Mouse (Mus musculus) right cerebral cortex, postnatal 25 days (tissue): ENCODE data around the gene 4931414P19Rik.

Experiments
- DNase-seq: peaks from one replicate; pipeline ENCODE4 v3.0.0; 2022

4931414P19Rik gene

DNA sequence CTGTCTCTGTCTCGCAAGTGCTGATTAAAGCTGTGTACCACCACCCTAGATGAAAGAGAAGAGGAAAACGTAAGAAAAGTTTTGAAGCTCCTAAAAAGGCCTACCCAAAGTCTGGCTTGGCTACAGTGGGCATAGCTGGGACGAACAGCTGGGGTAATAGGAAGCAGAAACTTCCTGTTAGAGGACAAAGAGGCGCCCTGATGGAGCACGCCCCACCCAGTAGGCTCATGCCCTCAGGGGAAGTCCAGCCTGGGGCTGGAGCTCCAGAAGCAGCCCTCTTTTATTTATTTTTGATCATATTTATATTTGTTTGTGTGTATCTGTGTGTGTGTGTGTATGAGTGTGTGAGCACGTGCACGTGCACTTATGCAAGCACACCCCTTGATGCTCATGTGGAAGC lies 26.2 kb downstream of the 4931414P19Rik start:
- DNase-seq: no peak

DNA sequence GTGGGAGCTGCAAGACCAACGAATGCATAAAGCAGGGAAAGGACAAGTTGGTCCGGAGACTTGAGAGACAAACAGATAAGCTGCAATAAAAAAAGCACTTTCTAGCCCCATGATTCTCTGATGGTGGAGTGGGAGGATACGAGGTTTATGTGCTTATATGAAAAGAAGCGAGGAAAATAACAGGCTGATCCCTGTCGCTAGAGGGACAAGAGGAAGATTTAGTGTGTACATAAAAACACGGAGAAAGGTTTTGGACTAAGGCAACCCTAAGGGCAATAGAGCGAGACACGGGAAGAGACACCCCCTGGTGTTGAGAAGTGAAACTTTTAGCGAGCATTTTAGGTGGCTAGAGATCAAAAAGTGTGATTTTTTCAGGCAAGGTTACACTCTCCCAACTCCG lies 27.7 kb downstream of the 4931414P19Rik start:
- DNase-seq: no peak

DNA sequence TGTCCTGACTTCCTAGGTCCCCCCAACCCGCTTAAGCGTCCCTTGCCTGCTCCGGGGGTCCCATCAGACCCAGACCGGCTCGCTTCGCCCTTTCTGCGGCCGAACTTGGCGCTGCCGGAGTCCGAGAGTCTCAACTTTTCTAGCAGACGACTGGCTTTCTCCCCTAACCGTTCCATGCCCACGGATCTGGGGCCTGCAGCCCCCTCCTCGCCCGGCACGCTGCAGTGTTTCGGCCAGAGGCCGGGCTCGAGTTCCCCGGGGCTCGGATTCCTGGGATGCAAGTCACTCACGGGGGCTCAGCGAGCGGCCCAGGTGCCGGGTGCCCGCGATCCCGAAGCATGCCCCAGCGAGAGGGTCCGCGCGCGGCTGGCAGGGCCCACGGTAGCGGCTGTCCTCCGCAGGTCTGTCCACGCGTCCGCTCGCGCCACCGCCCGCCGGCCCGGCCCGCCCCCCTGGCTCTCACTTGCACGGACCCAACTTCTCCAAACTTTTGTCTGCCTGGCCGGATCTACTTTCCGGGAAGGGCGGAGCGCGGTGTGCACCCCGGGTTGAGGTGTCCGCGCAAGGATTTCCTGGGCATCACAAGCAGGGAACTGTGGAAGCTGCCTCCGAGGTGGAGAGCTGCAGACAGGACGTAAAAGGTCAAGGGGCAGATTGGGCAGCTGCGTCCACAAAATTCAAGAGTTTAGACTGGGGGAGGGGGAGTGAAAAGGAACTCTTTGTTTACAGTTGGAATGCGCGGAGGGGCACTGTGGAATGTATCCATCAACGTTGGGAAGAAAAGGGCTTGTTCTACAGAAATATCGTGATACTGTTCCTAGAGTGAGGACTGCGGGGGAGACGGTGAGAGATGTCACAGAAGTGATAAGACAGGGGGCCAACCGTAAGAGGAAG lies 28.5 kb downstream of the 4931414P19Rik start, which contains the start of gene Ajuba:
TSS of gene Ajuba (minus strand) at position 470 of the 894 bp plus-strand sequence.
- DNase-seq: peak; percentile 68

DNA sequence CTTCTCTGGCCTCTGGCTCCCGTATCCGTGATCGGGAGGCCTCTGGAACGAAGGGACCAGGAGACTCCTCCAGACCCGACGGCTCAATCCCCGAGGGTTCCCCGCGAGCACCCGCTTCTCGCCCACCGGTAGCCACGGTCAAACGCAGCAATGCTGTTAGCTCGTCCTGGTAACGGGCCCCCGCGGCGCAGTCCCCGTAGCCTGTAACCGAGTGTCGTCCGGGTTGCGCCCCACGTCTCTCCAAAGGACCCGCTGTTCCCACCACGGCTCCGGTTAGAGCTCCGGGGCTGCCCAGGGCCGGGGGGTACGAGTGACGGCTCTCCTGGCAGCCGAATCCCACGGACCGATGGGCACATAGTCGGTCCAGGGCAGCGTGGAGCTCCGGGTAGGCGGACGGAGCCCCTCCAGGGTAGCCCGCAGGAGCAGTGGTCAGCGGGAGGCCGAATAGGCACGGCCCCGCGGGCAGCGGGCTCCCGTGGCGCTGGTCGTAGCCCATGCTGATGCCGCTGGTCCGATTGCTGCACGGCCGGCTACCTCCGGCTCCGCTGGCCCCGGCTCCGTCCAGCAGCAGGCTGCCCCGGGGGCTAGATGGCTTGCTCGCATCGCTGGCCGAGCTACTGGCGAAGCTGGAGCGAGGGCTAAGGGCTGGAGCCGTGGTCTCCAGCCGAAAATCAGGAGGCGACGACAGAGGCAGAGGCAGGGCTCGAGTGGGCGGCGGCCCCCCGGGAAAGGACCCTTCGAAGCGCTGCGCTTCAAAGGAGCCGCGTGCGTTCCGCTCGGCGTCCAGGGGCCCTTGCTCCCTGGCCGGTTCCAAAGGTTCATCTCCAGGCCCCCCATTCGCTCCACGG lies 29.3 kb downstream of the 4931414P19Rik start:
- DNase-seq: no peak

DNA sequence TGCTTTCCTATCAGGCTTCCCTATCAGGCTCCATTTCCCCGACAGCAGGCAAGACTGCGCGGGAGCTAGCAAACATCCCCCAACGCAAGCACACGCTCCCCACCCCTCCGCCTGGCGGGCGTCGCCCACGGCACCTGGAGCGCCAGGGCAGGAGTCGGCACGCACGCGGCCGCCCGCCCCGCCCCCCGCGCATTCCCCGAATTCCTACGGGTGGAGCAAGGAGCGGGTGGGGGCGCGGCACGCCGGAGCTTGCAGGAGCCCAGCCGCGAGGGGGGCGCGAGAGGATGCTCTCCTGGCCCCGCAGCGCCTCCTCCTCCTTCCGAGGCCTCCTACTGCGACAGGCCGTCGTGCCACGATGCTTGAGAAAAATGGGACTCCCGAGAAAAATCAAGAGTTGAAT lies 30.2 kb downstream of the 4931414P19Rik start:
- no peak for DNase-seq

DNA sequence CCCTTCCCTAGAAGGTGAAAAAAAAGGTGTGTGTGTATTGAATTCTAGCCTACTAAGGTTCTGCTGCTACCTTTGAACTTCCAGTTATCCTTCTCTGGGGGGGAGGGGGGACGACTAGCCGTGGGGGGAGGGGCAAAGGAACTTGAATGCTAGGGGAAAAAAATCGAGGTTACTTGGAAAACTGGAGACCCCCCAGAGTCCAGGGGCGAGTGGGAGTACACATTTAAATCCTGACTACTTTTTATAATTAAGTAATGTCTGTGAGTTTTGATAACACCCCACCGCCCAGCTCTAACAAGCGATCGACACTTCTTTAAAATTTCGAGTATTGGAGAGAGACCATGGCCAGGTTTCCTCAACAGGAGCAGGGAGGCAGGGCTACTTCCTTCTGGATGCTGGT lies 30.8 kb downstream of the 4931414P19Rik start:
- no peak for DNase-seq

DNA sequence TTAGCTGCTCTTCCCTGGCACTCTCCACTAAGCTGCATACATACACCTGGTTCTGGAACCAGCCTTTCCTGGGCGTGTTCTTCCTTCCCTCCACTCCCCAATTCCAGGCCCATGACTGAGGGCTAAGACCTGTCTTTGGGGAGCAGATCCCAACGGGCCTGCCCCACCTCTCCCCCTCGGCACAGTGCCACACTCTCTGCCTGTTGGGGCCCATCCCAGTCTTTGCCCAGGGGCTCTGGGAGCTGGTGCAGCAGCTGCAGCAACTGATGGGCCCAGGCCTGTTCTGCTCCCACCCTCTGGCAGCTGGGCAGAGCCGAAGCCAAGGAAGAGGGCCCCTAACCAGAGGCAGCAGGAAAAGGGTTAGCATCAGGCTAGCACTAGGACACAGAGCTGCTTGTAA lies 31.5 kb downstream of the 4931414P19Rik start:
- no peak for DNase-seq

DNA sequence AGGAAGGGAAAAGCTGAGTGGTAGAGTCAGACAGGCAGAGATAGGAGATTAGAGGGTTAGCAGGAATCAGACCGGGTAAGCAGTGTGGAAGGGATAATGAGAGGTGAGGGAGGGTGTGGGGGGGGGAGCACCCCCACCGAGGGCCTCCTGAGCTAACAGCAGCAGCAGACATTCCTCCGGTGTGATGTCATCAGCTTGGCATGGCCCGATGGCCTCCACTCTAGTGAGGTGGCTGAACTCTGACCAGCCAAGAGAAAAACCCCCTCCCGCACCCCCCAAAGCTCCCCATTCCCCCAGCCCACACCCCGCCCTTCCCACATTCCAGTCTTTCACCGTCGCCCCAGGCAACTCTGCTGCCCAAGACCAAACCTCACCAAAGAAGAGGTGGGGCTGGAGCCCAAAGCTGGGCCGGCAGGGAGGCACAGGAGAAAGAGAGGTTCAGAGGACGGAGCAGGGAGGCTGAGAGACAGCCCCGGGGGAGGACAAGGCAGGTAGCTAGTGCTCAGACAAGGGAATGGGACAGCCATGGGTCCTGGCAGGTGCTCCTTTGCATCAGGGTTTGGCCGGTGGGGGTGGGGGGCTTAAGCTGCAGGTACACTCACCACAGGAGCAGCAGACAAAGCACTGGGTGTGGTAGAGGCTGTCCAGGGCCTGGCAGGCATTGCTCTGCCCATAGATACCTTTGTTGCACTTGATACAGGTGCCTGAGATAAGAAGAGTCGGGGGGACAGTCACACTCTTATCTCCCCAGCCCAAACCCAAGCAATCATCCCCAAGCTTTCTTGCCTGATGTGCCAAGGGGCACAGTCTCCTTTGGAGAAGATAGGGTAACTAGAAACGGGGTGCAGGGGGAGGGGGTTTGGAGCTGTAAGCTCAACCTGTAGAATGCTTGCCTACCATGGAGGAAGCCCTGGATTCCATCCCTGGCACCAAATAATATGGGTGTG lies 32.7 kb downstream of the 4931414P19Rik start:
- DNase-seq: no peak

DNA sequence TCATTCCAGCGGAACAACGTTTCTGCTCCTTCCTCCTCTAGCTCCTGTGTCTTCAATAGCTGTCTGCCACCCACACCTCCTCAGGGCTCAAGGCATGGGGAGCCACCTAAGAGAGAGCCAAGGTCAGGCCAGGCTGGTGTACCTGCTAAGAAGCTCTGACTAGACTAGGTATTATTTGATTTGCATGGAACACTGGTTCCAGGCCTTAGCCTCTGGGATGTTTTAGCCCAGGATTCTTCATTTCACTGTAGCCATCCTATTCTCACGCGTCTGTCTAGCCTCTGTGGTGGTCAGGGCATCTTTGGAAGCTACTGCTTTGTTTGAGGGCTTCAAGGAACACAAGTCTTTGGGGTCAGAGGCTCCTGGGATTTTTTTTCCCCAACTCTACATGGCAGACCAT lies 33.7 kb downstream of the 4931414P19Rik start:
- DNase-seq: no peak

DNA sequence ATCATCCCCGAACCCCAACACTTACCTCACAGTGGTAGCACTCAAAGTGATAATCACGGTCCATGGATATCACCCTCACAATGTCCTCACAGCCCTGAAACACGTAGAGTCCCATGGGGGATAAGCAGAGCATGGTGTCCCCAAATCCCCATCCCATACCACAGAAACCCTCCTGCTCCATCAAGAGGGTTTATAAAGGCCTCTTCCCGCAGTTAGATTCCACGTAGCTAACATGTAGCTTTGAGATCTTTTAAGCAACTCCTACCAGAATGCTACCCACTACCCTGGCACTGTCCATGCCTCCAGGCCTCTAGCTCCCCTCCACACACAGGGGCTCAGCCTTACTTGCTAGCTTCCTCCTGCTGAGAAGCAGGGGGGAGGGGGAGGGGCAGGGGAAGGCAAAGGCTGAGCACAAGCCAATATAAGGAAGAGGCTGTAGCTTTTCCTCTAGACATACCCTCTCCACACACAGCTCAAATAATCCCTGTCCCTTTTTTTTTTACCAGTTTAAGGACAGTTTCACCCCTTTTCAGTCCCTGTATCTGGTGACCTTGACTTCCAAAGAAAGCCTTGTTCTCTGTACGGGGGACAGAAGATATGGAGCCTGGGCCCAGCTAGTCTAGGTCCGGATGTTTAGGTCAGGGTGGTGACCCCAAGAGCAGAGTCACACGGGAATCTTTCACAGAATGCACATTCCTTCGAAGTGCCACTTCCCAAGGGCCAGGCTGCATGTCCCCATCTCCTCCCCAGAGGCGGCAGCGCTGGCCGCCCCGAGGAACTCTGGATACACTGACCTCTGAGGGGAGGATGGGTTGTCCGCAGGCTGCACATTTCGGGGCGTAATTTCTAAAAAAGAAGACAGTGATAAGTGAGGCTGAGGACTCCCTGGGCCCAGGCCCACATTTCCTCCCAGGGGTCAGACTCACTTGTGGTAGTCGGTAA lies 36.1 kb downstream of the 4931414P19Rik start:
- DNase-seq: no peak

DNA sequence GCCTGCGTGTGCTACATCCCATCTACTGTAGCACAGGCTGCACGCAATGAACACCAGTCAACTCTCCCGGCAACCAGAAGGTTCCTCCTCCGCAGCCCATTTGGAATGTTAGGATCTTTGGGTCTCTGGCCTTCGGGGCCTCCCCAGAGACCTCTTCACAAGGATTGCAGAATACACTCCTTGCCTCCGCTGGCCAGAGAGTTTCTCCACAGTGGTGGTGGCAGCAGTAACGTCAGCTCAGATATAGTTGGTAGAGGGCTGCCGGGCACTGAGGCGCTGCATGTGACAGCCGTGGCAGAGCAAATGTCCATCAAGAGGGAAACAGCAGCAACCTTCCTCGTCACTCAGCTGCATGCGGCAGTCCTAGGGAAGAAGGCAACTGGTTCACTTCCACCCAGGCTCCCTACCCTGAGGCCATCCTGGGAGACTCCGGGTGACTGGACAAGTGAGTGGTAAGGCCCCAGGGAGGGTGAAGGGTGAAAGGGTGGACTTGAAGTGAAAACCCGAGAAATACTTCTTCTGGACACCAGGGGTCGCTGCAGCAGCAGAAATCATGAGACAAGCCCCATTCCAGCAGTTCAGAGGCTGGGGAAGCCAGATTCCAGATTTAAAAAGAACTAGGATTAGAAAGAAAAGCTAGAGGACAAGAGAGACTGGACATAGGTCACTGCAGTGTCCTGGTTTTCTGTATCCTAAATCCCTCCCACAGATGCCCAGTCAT lies 36.9 kb downstream of the 4931414P19Rik start:
- DNase-seq: peak; percentile 61

DNA sequence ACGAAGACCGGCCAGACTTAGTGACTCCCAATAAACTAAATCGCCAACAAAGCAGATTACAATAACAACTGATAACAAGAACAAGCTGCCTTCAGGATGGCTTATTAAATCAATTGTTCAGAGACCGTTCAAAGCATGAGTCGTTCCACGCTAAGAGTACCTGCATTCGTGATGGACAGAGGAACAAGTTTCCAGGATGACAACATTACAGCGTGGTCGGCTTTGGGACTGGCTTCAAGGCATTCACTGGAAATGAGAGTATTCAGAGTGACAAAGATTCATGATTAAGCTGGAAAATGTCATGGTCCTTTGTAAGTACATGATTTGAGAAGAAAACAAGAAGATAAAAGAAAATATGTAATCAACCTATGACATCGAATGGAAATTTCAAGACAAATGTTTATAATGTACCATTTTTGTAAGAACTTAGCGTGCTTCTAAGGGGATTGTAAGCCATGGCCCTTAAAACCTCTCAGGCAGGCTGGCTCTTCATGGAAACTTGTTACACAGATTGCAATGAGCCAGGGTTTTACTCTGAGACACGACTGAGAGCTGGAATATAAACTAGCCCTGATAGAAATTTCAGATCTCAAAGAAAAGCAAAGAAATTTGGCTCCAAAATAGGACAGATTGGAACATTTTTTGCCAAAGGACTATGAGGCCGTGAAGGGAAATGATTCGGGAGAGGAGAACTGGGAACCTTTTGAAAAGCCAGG lies 45.1 kb downstream of the 4931414P19Rik start:
- no peak for DNase-seq

DNA sequence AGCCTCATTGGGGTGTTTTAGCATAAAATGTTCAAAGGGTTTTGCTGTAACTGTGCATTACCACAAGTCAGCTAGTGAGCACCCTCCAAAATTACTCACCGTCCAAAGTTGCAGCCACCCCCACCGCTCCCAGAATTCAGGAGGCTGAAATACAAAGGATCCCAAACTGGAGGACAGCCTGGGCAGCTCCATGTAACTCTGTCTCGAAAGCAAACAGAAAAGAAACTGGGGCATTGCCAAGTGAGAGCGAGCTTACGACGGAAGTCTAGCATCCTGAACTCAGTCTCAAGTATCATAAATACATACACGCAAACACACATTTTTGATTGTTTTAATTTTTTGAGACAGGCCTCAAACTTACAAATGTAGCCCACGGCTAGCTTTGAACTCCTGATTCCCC lies 48.5 kb downstream of the 4931414P19Rik start:
- no peak for DNase-seq

DNA sequence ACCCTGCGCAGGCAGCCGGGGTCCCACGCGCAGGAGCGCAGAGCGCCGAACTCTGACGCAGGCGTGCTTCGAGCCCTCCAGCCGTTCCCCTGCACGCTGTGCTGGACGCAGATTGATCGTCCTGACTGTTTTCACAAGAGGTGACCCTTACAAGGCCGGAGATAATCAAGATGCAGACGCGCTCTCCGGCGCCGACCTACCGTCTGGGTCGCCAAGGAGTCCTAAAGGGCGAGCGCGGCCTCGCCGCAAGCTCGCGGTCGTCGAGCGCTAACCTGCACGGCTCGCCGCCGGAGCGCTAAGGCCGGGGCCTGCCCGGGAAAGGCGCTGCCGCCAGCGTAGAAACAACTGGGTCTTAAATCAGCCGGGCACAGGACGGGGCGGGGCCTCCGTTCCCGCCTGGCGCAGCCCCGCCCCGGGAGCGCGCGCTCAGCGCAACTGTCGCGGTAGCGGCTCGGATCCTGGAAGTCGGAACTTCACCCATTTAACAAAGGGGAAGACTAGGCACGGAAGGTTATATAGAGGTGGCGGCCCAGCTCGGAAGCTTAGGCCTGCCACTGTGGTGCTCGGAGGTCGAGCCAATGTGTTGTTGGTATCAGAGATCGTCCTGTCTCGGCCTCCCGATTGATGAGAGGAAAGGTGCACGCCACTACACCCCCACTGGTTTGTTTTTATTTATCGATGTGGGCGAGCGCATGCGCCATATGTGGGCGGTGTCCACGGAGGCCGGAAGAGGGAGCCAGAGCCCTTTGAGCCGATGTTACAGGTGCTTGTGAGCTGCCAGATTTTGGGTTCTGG lies 51.6 kb downstream of the 4931414P19Rik start, which contains the start of gene Haus4:
TSS of gene Haus4 (minus strand) at position 642 of the 795 bp plus-strand sequence.
- peak; percentile 72 for DNase-seq

DNA sequence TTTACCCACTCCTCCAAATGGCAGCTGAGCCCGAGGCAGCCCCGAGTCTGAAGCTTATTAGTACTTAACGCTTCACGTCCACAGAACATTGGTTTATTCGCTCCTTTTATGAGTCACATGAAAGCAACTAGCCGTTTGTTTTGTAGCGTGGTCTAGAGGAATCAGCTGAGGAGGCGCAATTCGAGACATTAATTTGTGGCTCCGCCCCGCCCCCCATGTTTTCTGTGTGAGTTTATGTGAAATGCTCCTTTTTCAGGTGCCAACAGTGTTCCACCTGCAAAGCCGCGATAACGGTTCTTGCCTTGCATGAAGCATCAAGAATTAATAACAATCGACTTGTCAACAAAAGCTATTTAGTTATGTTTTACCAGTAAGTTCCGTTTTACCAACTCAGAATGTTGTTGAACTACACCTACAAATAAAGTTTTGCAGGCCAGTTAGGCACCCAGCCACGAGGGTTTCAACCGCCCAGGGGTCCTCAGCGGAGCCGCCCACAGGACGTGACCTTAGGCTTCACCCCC lies 52.3 kb downstream of the 4931414P19Rik start:
- no peak for DNase-seq

DNA sequence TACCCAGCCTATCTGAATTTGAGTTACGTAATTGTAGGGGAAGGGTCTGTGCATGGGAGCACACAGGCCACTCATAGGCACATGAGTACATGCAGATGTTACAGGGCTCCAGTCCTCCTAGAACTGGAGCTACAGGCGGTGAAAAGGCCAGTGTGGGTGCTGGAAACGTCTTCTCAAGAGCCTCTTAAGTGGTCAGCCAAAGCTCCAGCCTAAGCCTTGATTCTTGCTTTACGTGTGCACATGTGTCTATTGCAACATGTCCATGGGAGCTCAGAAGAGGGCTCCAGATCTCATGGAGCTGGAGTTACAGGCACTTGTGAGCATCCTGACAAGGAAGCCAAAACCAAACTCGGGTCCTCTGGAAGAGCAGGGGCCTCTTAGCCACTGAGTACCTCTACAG lies 61.1 kb downstream of the 4931414P19Rik start:
- DNase-seq: no peak

DNA sequence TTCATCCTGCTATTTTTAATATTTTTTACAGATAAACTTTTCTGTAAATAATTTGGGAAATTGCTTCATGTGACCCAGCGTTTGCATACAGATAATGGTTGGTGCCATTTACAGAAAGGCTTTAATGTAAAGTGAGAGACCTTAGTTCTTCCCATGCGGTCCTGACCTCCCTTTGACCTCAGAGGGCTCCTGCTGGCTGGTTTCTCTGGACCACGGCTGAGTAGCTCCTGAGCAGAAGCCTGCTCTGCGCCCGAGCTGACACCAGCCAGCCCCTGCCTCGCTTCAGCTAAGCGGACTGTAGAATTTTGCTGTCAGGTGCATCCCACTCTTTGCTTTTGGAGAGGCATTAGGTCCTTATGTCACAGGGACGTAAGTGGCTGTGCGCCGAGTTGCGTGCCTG lies 65.0 kb downstream of the 4931414P19Rik start:
- no peak for DNase-seq

DNA sequence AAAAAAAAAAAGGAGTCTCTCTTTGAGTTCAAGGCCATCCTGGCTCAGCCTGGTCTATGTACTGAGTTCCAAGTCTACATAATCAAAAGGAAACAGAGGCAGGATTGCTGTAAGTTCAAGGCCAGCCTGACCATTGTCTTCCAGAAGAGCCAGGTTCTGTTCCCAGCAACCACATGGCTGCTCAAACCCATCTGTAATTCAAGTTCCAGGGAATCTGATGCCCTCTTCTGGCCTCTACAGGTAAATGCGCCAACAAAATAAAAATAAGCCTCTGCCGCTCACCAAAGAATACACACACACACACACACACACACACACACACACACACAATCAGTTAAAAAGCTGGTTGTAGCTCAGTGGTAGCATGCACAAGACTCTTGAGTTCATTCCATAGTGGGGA lies 67.2 kb downstream of the 4931414P19Rik start:
- DNase-seq: no peak
